Mouse (Mus musculus) forebrain, embryonic 14.5 days (tissue): ENCODE results near the gene Elp4. TPM values are rescaled to one million over a fixed set of nuclear protein-coding genes. Genes with fewer than 3 reads are reported as not detected.

Experiments
- ATAC-seq: fragments of 200-750 bp; cut with Nextera tagmentation; 2 replicates; pipeline ENCODE4 v1.8.0; 2017; ENCODE audit warnings: mild to moderate bottlenecking, moderate library complexity
- DNase-seq: peaks from one replicate; pipeline ENCODE4 v3.0.0-alpha.2; 2015; ENCODE audit warnings: low spot score
- H3K27ac ChIP-seq: fragments of 300-500 bp; sonication (generic); 2 replicates; pipeline ENCODE4 v1.5.1; 2014; ENCODE audit warnings: low read depth, mild to moderate bottlenecking, control low read depth, low read length, moderate library complexity
- H3K27me3 ChIP-seq: fragments of 300-500 bp; sonication (generic); replicated peaks from 2 replicates; pipeline ENCODE4 v1.6.1; 2014; ENCODE audit warnings: low read length, control low read depth, mixed read lengths; ENCODE audit not compliant: control insufficient read depth, insufficient read depth
- H3K36me3 ChIP-seq: fragments of 300-500 bp; sonication (generic); 2 replicates; pipeline ENCODE4 v1.6.1; 2014; ENCODE audit warnings: low read length, control low read depth; ENCODE audit not compliant: control insufficient read depth, insufficient read depth
- H3K4me1 ChIP-seq: fragments of 300-500 bp; sonication (generic); 2 replicates; pipeline ENCODE4 v1.6.1; 2014; ENCODE audit warnings: antibody characterized with exemption, low read length, control low read depth; ENCODE audit not compliant: control insufficient read depth, insufficient read depth
- H3K4me2 ChIP-seq: fragments of 300-500 bp; sonication (generic); 2 replicates; pipeline ENCODE4 v1.6.1; 2014; ENCODE audit warnings: mild to moderate bottlenecking, control low read depth, low read length
- H3K4me3 ChIP-seq: fragments of 300-500 bp; sonication (generic); 2 replicates; pipeline ENCODE4 v1.5.1; 2014; ENCODE audit warnings: low read depth, low read length, control low read depth
- H3K9ac ChIP-seq: fragments of 300-500 bp; sonication (generic); 2 replicates; pipeline ENCODE4 v1.6.1; 2014; ENCODE audit warnings: mild to moderate bottlenecking, low read length, control low read depth, moderate library complexity
- H3K9me3 ChIP-seq: fragments of 300-500 bp; sonication (generic); replicated peaks from 2 replicates; pipeline ENCODE4 v1.6.1; 2016; ENCODE audit warnings: low read length, control low read depth, mixed read lengths; ENCODE audit not compliant: control insufficient read depth
- WGBS: fragments of 180-500 bp; shearing (Covaris S2); extraction: QIAGEN DNeasy Blood & Tissue Kit; methylation state at CpG from one replicate; pipeline ENCODE4 v1.1.7; 2014; 5-methylcytosine and 5-hydroxymethylcytosine counted together
- polyA plus RNA-seq: library from polyadenylated mRNA; unstranded; fragments of >200 nt; fragmentation: Nextera tagmentation; extraction: Ambion mirVana; gene quantifications from 2 replicates; pipeline ENCODE4 v1.2.1, GENCODE M21; 2014

The Elp4 gene
- polyA plus RNA-seq, 1 experiment from 2014 or later: 45.5 TPM

- Histone ChIP-seq H3K4me2 (no peak overlapping the region), H3K4me1 (peaks cover 10% of the 10 kb centered on the region), H3K27me3 (peaks cover 26% of the 10 kb centered on the region), H3K9me3 (no peaks in the 10 kb centered on the region), H3K27ac (no peak overlapping the region), H3K4me3 (no peak overlapping the region), H3K9ac (no peak overlapping the region), H3K36me3 (no peaks in the 10 kb centered on the region)
- WGBS: 90% methylated on average over 8 of the region's 8 CpGs
- ATAC-seq: no peak
- DNase-seq: no peak
Observed at GRCm38 (mm10) chr2:105656456-105656855, 247.9 kb downstream of the Elp4 start.

Other genes starting within 250 kb of the Elp4 start
- 44.5 and 51.8 TPM in 2 replicates for gene Pax6, start 235.7 kb downstream of the Elp4 start, polyA plus RNA-seq
- gene Immp1l, start 74 bp upstream of the Elp4 start, polyA plus RNA-seq: 114 and 141 TPM in 2 replicates
- 35.2 and 37.0 TPM in 2 replicates for gene Dnajc24, start 99.0 kb upstream of the Elp4 start, polyA plus RNA-seq